Mouse (Mus musculus) cerebral cortex, adult 2 months (tissue): ENCODE measurements around the gene Manba.

ENCODE experiments used
- WGBS: fragments of 180-500 bp; shearing (Covaris S2); methylation state at CpG from one replicate; pipeline ENCODE4 v1.1.7; 2018; 5-methylcytosine and 5-hydroxymethylcytosine counted together

The Manba gene

DNA sequence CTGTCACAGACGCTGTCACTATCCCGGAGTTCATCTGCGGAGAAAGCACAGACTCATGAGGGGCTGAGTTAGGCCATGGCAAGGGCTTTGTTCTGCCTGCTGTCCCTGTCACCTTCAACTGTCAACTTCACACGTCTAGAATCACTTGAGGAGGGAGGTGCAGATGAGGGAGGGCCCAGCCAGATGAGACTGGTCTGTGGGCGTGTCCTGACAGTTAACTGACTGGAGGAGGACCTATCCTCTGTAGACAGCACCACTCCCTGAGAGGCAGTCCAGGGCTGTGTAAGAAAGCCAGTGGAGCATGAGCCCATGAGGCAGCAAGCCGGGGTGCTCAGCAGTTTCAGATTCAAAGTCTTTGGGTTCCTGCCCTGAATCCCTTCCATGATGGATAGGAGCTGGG is 100.1 kb downstream of the Manba start:
- 70% methylated on average over 6 of the region's 6 CpGs for WGBS

DNA sequence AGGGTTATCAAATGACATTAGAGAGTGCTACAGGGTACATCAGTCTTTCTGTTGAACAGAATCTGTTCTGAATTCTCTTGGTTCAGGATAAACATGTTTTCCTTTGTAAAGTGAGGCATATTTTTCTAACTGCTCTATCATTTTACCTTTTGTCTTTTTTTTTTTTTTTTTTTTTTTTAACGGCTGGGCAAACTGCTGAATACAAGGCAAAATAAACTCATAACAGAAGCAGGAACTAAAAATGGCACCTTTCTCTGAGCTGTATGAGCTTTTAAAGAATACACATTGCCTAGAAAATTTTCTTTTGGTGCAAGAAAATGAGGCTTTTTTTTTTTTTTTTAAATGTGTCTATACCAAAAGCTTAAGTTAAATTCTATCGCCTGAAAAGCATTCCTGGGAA is 100.6 kb downstream of the Manba start:
- WGBS = 29% methylated on average over 2 of the region's 2 CpGs

DNA sequence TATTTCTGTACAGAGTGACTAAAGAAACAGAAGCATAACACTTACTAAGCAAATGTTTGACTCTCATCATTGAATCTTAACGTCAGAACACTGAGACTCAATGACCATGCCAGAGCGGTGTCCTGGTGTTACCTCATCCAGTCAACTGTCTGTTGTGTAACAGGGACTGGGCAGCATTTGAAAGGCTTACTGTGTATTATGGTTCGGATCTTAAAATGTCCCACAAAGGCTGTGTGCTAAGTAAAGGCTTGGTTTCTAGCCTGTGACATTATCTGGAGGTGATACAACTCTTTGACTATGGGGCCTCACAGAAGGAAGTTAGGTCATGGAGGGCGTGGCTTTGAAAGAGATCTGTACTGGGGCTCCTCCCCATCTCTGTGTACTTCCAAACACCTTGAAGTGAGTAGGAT is 101.1 kb downstream of the Manba start:
- 40% methylated on average over 4 of the region's 4 CpGs for WGBS

DNA sequence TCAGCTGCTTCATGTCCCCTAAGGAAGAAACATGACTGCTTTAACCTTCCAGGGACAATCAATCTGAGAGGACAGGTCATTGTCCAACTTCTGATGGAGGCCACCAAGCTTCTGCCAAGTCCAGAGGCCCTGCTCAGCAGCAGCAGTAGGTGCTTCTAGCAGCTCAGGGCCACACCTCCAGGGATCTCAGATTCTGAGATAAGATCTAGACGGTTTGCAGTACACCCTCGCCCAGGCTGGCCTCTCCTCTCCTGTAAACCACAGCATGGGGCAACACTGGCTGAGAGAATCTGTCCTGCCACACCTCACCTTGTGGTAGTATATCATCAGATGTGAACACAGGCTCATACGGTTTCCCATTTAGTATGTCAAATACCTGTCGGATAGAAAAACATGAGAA is 105.1 kb downstream of the Manba start:
- WGBS = 87% methylated on average over 4 of the region's 4 CpGs

GRCm38 (mm10) chr3:135591376-135591775 is 106.0 kb downstream of the Manba start:
- 65% methylated on average over 5 of the region's 5 CpGs for WGBS

DNA sequence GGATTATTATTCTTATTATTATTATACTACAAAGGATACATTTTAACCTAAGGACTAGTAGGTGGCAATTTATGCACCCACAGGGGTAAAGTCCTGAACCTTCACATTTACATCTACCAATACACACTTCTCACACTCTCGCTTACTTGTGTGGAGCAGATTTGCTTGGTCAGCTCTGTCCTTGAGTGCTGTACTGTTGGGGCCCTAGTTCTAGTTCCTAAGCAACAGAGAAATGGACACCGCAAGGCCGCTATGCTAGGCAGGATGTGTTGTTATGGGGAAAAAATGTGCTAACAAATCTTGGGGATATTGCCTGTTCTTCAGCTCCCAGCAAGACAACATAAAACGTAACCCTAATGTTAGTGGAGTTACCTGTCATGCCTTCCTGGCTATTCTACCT is 106.6 kb downstream of the Manba start:
- 89% methylated on average over 4 of the region's 4 CpGs for WGBS

DNA sequence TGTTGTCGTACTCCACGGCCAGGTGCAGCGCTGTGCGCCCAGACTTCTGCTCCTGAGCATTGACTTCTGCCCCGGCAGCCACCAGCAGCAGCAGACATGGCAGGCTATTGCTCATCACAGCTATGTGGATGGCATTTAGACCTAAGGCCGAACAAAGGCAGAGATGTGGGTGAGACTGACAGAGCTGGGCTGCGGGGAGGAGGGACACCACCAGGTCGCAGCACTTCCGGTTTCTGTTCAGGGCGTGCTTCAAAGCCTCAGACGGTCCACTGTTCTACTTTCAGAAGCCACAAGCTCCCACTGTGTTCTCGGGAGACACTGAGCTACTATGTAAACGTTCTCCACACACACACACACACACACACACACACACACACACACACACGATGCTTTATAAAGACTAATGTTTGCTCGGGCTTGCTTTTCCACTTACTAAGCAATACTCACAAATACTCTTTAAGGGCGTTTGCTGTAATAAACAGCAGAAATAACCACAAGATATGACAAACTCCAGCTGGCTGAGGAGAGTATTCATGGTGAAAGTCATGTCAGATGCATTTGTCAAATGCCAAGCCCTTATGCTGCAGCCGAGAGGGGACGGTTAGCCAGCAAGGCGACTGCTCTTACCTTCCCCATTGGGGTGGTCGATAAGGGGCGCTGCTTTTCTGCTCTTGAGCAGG is 109.0 kb downstream of the Manba start:
- 67% methylated on average over 21 of the region's 21 CpGs for WGBS

GRCm38 (mm10) chr3:135597014-135597413 is 111.6 kb downstream of the Manba start:
- 58% methylated on average over 4 of the region's 4 CpGs for WGBS

DNA sequence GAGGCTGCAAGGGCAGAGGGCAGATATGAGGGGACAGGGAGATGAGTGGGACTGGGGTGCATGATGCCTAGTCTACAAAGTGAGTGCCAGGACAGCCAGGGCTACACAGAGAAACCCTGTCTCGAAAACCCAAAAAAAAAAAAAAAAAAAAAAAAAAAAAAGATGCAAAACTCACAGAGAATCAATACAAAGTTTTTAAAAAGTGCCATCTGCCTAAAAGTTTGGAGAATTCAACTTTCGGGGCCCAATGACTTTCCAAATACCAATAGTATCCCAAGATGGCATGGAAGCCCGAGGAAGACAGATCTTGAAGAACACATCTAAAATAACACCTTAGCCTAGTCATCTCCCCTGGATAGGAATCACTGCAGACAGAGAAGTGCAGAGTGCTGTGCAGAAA is 112.9 kb downstream of the Manba start:
- 78% methylated on average over 3 of the region's 3 CpGs for WGBS

- 68% methylated on average over 10 of the region's 10 CpGs for WGBS
These were observed 117.3 kb downstream of the Manba start for GRCm38 (mm10) chr3:135602731-135603130.

GRCm38 (mm10) chr3:135604626-135605417 is 119.4 kb downstream of the Manba start:
- 79% methylated on average over 10 of the region's 10 CpGs for WGBS

GRCm38 (mm10) chr3:135605474-135605873 is 120.1 kb downstream of the Manba start:
- 81% methylated on average over 4 of the region's 4 CpGs for WGBS

- WGBS = 91% methylated on average over 8 of the region's 8 CpGs
These were observed 121.2 kb downstream of the Manba start for GRCm38 (mm10) chr3:135606592-135606991.

DNA sequence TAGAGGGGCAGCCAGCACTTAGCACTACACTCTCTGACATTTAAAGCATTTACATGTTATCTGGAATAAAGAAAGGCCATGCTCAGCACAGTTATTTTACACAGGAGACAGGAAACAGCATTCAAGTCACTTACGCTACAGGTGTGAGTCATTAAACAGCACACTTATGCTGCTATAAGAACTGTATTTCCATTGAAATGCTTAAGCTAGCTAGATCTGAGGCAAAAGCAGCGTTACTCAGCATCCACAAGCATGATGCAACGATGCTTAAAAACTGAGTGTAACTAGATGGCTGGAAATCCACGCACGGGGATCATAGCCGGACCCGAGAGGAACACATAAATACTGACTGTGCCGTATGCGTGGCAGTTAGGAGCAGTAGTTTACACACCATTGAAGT is 121.6 kb downstream of the Manba start:
- 70% methylated on average over 9 of the region's 9 CpGs for WGBS

DNA sequence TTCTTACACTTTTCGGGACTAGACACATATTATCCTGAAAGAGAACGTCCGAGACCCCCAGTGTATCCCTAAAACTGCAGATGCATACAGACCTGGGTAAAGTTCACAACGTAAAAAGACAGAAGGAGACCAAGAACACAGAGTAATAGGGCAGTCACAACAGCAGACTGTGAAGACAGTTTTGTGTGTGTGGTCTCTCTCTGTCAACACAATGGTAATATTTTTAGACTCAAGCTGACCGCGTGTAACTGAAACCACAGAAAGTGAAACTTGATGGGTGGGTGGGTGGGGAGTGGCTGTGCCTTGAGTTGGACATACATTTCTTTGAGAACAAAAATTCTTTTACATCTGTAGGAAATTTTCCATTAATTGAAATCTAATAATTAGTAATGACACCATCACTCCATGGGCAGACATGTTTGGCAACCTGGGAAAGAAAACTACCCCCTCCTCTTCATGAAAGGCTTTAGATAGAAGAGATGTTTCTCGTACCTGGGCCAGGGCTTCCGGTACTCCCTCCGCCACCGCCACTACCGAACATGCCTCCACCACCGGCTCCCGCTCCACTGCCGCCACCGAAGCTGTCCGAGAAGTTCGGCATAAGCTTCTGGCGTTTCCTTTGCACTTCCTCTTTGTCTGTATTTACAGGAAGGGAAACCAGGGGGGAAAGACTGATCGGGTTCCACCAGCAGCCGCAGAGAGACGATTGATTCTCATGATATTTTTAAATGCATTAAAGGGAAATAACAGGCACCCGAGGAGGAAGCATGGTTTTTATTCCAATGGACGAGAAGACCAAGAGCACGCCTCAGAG is 122.5 kb downstream of the Manba start:
- 83% methylated on average over 24 of the region's 24 CpGs for WGBS

GRCm38 (mm10) chr3:135610221-135610620 is 124.8 kb downstream of the Manba start:
- WGBS = 19% methylated on average over 3 of the region's 3 CpGs

- WGBS = 77% methylated on average over 3 of the region's 3 CpGs
These were observed 129.0 kb downstream of the Manba start for GRCm38 (mm10) chr3:135614376-135614775.

GRCm38 (mm10) chr3:135616730-135617129 is 131.3 kb downstream of the Manba start:
- 87% methylated on average over 7 of the region's 7 CpGs for WGBS
